Mouse (Mus musculus) heart, embryonic 14.5 days (tissue): ENCODE measurements around the gene Resf1. TPM values are rescaled to one million over a fixed set of nuclear protein-coding genes. Genes with fewer than 3 reads are reported as not detected.
"Not testable (repeated sequence)": the region's sequence is repeated elsewhere in the genome, so short reads cannot be mapped to it uniquely, and the experiment has no call there.

Experiments used
- ATAC-seq: fragments of 200-750 bp; cut with Nextera tagmentation; 2 replicates; pipeline ENCODE4 v1.8.0; 2017; ENCODE audit warnings: low read depth, moderate TSS enrichment; ENCODE audit not compliant: insufficient number of reproducible peaks, insufficient read depth, low FRiP score
- H3K27ac ChIP-seq, 2 experiments: fragments of 200-500 bp in 1 of 2; fragments of 300-500 bp in 1 of 2; sonication (generic) in 1 of 2; replicated peaks in 1 of 2; 2 replicates each; pipeline ENCODE4 v1.5.1; 2012 to 2014; ENCODE audit warnings: low read depth in 2 of 2, low read length in 2 of 2, control low read depth in 1 of 2, mild to moderate bottlenecking in 1 of 2, mixed read lengths in 1 of 2; ENCODE audit not compliant: control insufficient read depth in 1 of 2, insufficient read depth in 1 of 2
- H3K27me3 ChIP-seq: fragments of 300-500 bp; sonication (generic); 2 replicates; pipeline ENCODE4 v1.6.1; 2014; ENCODE audit warnings: mild to moderate bottlenecking, low read length, control low read depth; ENCODE audit not compliant: control insufficient read depth, insufficient read depth
- H3K36me3 ChIP-seq: fragments of 300-500 bp; sonication (generic); 2 replicates; pipeline ENCODE4 v1.6.1; 2014; ENCODE audit warnings: mild to moderate bottlenecking, control low read depth, low read length, mixed read lengths; ENCODE audit not compliant: control insufficient read depth, insufficient read depth
- H3K4me1 ChIP-seq, 2 experiments: fragments of 200-500 bp in 1 of 2; fragments of 300-500 bp in 1 of 2; sonication (generic) in 1 of 2; 2 replicates each; pipeline ENCODE4 v1.6.1; 2012 to 2014; ENCODE audit warnings: low read length in 2 of 2, control low read depth in 1 of 2, mixed read lengths in 1 of 2; ENCODE audit not compliant: control insufficient read depth in 2 of 2, insufficient read depth in 2 of 2
- H3K4me2 ChIP-seq: fragments of 300-500 bp; sonication (generic); 2 replicates; pipeline ENCODE4 v1.6.1; 2014; ENCODE audit warnings: mild to moderate bottlenecking, low read length
- H3K4me3 ChIP-seq, 2 experiments: fragments of 200-500 bp in 1 of 2; fragments of 300-500 bp in 1 of 2; sonication (generic) in 1 of 2; 2 replicates each; pipeline ENCODE4 v1.5.1; 2012 to 2014; ENCODE audit warnings: low read length in 2 of 2, mild to moderate bottlenecking in 2 of 2, control low read depth in 1 of 2, low read depth in 1 of 2, moderate library complexity in 1 of 2; ENCODE audit not compliant: control insufficient read depth in 1 of 2, insufficient read depth in 1 of 2
- H3K9ac ChIP-seq: fragments of 300-500 bp; sonication (generic); 2 replicates; pipeline ENCODE4 v1.6.1; 2014; ENCODE audit warnings: mild to moderate bottlenecking, low read length
- H3K9me3 ChIP-seq: fragments of 300-500 bp; sonication (generic); 2 replicates; pipeline ENCODE4 v1.6.1; 2016; ENCODE audit warnings: low read length, control low read depth; ENCODE audit not compliant: control insufficient read depth
- whole genome bisulfite sequencing: fragments of 180-500 bp; shearing (Covaris S2); extraction: QIAGEN DNeasy Blood & Tissue Kit; methylation state at CpG from one replicate; pipeline ENCODE4 v1.1.7; 2014; 5-methylcytosine and 5-hydroxymethylcytosine counted together
- polyA plus RNA-seq: library from polyadenylated mRNA; unstranded; fragments of >200 nt; fragmentation: Nextera tagmentation; extraction: Ambion mirVana; gene quantifications from 2 replicates; pipeline ENCODE4 v1.2.1, GENCODE M21; 2014

Resf1 gene
- polyA plus RNA-seq, 1 experiment from 2014 or later, result 24.4 TPM

- H3K4me1 ChIP-seq, H3K9ac ChIP-seq, H3K36me3 ChIP-seq, ATAC-seq, H3K27me3 ChIP-seq, H3K27ac ChIP-seq, H3K4me2 ChIP-seq, H3K4me3 ChIP-seq: not testable (repeated sequence)
- peaks cover 14% of the 10 kb centered on the region for H3K9me3 ChIP-seq
These were observed 6.0 kb upstream of the Resf1 start for GRCm38 (mm10) chr6:149303231-149303630.

- Histone ChIP-seq H3K4me1 (peaks cover 0 to 12% of the 10 kb centered on the region in 2 experiments; a peak in 2 of 4 replicates), H3K4me2 (no peak overlapping the region), H3K36me3 (peaks cover 12% of the 10 kb centered on the region), H3K27ac (no peak overlapping the region), H3K9me3 (peaks cover 14% of the 10 kb centered on the region), H3K27me3 (no peaks in the 10 kb centered on the region), H3K9ac (no peak overlapping the region), H3K4me3 (no peak overlapping the region)
- ATAC-seq, result no peak
- WGBS, result 65% methylated on average over 2 of the region's 2 CpGs
These were observed 2.1 kb upstream of the Resf1 start for GRCm38 (mm10) chr6:149307092-149307491.

DNA sequence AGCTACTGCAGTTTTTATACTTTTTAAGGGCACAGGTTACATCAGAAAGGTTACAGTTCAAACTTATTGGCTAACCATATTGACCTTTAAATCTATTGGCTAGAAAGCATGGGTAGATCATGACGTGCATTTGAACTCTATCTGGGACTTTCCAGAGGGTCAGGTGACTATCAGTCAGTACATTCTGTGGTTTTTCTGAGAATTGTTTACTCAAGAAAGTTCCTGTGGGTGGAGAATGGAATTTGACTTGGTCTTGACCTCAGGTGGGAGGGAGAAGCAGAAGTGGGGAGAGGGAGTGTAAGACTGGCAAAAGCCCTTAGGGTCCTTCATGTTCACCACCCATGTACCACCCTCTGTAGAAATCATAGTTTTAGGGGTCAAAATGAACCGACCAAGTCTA is 1.4 kb upstream of the Resf1 start:
- 67% methylated on average over 2 of the region's 2 CpGs for WGBS
- peaks cover 0 to 12% of the 10 kb centered on the region in 2 experiments; a peak in 2 of 4 replicates for H3K4me1 ChIP-seq
- ATAC-seq, result no peak

DNA sequence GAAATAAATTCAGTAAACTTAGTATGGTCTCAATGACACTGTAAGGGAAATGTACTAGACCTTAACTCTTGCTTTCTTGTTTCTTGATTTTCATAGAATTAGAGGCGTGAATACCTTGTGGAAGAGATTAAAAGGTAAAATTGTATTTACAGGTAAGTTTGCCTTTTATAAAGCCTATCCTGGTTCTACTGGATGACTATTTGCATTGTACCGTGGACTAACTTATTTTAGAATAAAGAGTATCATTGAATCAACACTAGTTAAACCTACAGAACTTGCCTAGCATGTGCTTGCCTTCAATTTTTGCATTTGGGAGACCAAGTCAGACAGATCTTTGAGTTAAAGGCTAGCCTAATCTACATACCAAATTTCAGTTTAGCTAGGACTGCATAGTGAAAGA is 1.0 kb downstream of the Resf1 start:
- peaks cover 10% of the 10 kb centered on the region for H3K9me3 ChIP-seq
- H3K27me3 ChIP-seq, result no peaks in the 10 kb centered on the region
- peak overlapping the region; percentile 67 for H3K4me2 ChIP-seq
- 46% methylated on average over 2 of the region's 2 CpGs for WGBS
- peaks cover 0 to 12% of the 10 kb centered on the region in 2 experiments; a peak in 2 of 4 replicates for H3K4me1 ChIP-seq
- peak overlapping the region; percentile 92 for H3K9ac ChIP-seq
- peak overlapping the region in 1 of 2 experiments; percentile 74; a peak in 2 of 4 replicates for H3K4me3 ChIP-seq
- ATAC-seq, result no peak
- H3K27ac ChIP-seq, result no peak overlapping the region
- peaks cover 35% of the 10 kb centered on the region for H3K36me3 ChIP-seq

More for the DNA sequence above, 1.4 kb upstream of the Resf1 start:
- no peak overlapping the region for H3K4me2 ChIP-seq
- no peak overlapping the region for H3K27ac ChIP-seq
- no peak overlapping the region for H3K9ac ChIP-seq
- H3K4me3 ChIP-seq, result no peak overlapping the region
- peaks cover 14% of the 10 kb centered on the region for H3K9me3 ChIP-seq
- H3K36me3 ChIP-seq, result peaks cover 18% of the 10 kb centered on the region
- no peaks in the 10 kb centered on the region for H3K27me3 ChIP-seq

GRCm38 (mm10) chr6:149311044-149311443 is 1.8 kb downstream of the Resf1 start:
- Histone ChIP-seq H3K9ac (no peak overlapping the region), H3K27ac (no peak overlapping the region), H3K4me3 (peak overlapping the region in 1 of 2 experiments; percentile 74; a peak in 2 of 4 replicates), H3K4me2 (peak overlapping the region; percentile 67), H3K4me1 (peaks cover 0 to 12% of the 10 kb centered on the region in 2 experiments; a peak in 2 of 4 replicates), H3K36me3 (peaks cover 41% of the 10 kb centered on the region), H3K27me3 (no peaks in the 10 kb centered on the region), H3K9me3 (0 out of 2 replicates have a peak, but pooled peaks cover 2% of the 10 kb centered on the region)
- 61% methylated on average over 2 of the region's 2 CpGs for WGBS
- no peak for ATAC-seq

GRCm38 (mm10) chr6:149311778-149312177 is 2.6 kb downstream of the Resf1 start:
- no peak overlapping the region for H3K9ac ChIP-seq
- peaks cover 49% of the 10 kb centered on the region for H3K36me3 ChIP-seq
- no peak overlapping the region for H3K4me3 ChIP-seq
- no peak overlapping the region for H3K4me2 ChIP-seq
- H3K27ac ChIP-seq, result no peak overlapping the region
- WGBS, result 38% methylated on average over 1 of the region's 1 CpGs
- no peaks in the 10 kb centered on the region for H3K9me3 ChIP-seq
- ATAC-seq, result no peak
- H3K27me3 ChIP-seq, result no peaks in the 10 kb centered on the region
- H3K4me1 ChIP-seq, result peaks cover 0 to 12% of the 10 kb centered on the region in 2 experiments; a peak in 2 of 4 replicates

DNA sequence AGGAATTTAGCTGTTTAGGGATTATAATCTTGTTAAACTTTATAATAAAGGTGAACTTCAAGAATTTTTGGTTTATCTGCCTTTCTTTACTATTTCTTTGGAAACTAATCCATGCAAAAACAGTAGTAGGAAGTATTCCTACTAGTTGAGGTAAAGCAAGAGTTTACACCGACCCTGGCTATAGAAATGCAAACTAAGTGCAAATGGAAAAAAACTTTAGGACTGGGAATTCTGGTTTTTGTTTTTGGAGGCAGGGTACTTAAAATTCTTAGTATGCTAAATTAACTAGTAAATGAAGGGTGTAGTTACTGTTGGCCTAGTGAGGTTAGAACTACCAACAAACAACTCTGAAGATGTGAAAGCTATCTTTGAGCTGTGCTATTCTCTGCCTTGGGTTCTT is 3.0 kb downstream of the Resf1 start:
- Histone ChIP-seq H3K9me3 (no peaks in the 10 kb centered on the region), H3K27ac (no peak overlapping the region), H3K36me3 (peaks cover 52% of the 10 kb centered on the region), H3K4me1 (peaks cover 0 to 12% of the 10 kb centered on the region in 2 experiments; a peak in 2 of 4 replicates), H3K4me3 (no peak overlapping the region), H3K4me2 (no peak overlapping the region), H3K27me3 (no peaks in the 10 kb centered on the region), H3K9ac (no peak overlapping the region)
- no peak for ATAC-seq
- WGBS, result 73% methylated on average over 1 of the region's 1 CpGs

DNA sequence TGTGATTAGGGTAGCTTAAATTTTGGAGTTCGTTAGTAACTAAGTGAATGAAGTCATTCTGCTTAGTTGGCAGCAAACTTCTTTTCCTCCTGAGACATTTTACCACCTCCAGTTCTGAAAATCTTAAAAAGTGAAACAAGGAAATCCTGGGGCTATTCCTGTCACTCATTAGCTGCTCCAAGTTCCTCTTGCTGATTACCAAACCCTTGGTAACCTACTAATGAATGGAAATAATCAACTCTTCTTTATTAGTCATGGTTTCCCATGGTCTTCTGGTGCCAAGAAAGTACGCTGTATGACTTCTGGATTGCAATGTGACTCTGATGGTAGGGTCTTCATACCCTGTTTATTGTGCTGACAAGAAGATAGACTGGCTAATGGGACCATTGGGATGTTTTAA is 5.7 kb downstream of the Resf1 start:
- Histone ChIP-seq H3K27ac (no peak overlapping the region), H3K9me3 (no peaks in the 10 kb centered on the region), H3K4me3 (no peak overlapping the region), H3K9ac (no peak overlapping the region), H3K4me1 (peaks cover 0 to 9% of the 10 kb centered on the region in 2 experiments; a peak in 2 of 4 replicates), H3K4me2 (no peak overlapping the region), H3K36me3 (peaks cover 76% of the 10 kb centered on the region), H3K27me3 (no peaks in the 10 kb centered on the region)
- 88% methylated on average over 2 of the region's 2 CpGs for WGBS
- ATAC-seq, result no peak
